Mouse (Mus musculus): ENCODE results near the gene Prap1.

DNA sequence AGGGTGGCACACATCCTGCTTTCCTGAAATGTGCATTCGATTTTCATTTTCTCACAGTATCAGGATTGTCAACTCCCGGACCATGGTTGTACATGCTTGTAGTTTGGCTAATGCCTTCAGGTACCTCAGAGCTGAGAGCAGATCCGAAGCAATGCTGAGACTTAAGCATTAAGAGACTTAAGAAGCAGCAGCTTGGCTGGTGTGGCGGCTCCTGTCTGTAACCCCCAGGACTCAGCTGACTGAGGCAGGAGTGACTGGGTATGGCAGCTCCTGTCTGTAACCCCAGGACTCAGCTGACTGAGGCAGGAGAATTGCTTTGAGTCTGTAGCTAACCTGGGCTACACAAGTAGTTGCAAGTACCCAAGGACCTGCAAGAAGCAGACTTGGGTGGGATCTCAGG is 47.6 kb upstream of the Prap1 start:
- no peak for TF ChIP-seq CTCF (IDR thresholded peaks at IDR 0.05; ENCODE audit: low read depth, low read length)
- no peak for TF ChIP-seq POLR2A (IDR thresholded peaks at IDR 0.05; ENCODE audit: borderline replicate concordance, low read depth, low read length)

Measured in bone marrow macrophage, adult 2 months (primary cell).